Mouse (Mus musculus): ENCODE results near the gene Foxs1. TPM values are rescaled to one million over a fixed set of nuclear protein-coding genes. Genes with fewer than 3 reads are reported as not detected.

The Foxs1 gene
- 3.5 and 3.6 TPM in 2 replicates for polyA plus RNA-seq (2015; fragmentation: Nextera tagmentation; extraction: Ambion mirVana)

GRCm38 (mm10) chr2:152933048-152933447 is at the start of gene Foxs1:
TSS of gene Foxs1 (minus strand) at chr2:152933208.
- peaks cover 19% of the 10 kb centered on the region; the same call in 1 of the 2 replicates for H3K27me3 ChIP-seq
- no peak within 1 kb of the TSS for H3K9ac ChIP-seq
- peak within 1 kb of the TSS; percentile 1; the same call in 1 of the 2 replicates for H3K4me3 ChIP-seq
- H3K4me1 ChIP-seq (replicated peaks) = peaks cover 8% of the 10 kb centered on the region; the same call in 1 of the 2 replicates
- no peaks in the 10 kb centered on the region for H3K9me3 ChIP-seq
- 37% methylated on average over 9 of the region's 9 CpGs for WGBS
- no peaks in the 10 kb centered on the region for H3K36me3 ChIP-seq
- H3K27ac ChIP-seq (replicated peaks) = no peak within 1 kb of the TSS
- ATAC-seq (ENCODE audit: low read depth) = no peak
- 0 out of 2 replicates have a peak within 1 kb of the TSS, but pooled peaks have one; percentile 1 for H3K4me2 ChIP-seq

- Histone ChIP-seq H3K27me3 (no peaks in the 10 kb centered on the region), H3K27ac (replicated peaks) (no peak overlapping the region), H3K9me3 (no peaks in the 10 kb centered on the region), H3K9ac (no peak overlapping the region), H3K4me3 (no peak overlapping the region), H3K4me2 (no peak overlapping the region), H3K36me3 (no peaks in the 10 kb centered on the region), H3K4me1 (replicated peaks) (no peaks in the 10 kb centered on the region)
- no peak for ATAC-seq (ENCODE audit: low read depth)
- WGBS = 44% methylated on average over 3 of the region's 3 CpGs
Observed at GRCm38 (mm10) chr2:152976991-152977390, 44.0 kb upstream of the Foxs1 start.

GRCm38 (mm10) chr2:152965555-152965954 is 32.5 kb upstream of the Foxs1 start:
- Histone ChIP-seq H3K4me1 (replicated peaks) (no peaks in the 10 kb centered on the region; the same call in 1 of the 2 replicates), H3K9me3 (no peaks in the 10 kb centered on the region), H3K4me3 (no peak overlapping the region), H3K9ac (no peak overlapping the region), H3K27me3 (no peaks in the 10 kb centered on the region; the same call in 1 of the 2 replicates), H3K4me2 (no peak overlapping the region), H3K36me3 (no peaks in the 10 kb centered on the region), H3K27ac (replicated peaks) (no peak overlapping the region)
- no peak for ATAC-seq (ENCODE audit: low read depth)
- WGBS = 70% methylated on average over 4 of the region's 4 CpGs

- no peak within 1 kb of the TSS for H3K27ac ChIP-seq (replicated peaks)
- WGBS = 2% methylated on average over 34 of the region's 34 CpGs
- peak; percentile 95 for ATAC-seq (ENCODE audit: low read depth)
- H3K4me1 ChIP-seq (replicated peaks) = no peaks in the 10 kb centered on the region; the same call in 1 of the 2 replicates
- H3K9me3 ChIP-seq = no peaks in the 10 kb centered on the region
- peak within 1 kb of the TSS; percentile 62 for H3K4me2 ChIP-seq
- H3K36me3 ChIP-seq = no peaks in the 10 kb centered on the region
- H3K9ac ChIP-seq = peak within 1 kb of the TSS; percentile 66
- H3K27me3 ChIP-seq = peaks cover 5% of the 10 kb centered on the region; the same call in 1 of the 2 replicates
- H3K4me3 ChIP-seq = peak within 1 kb of the TSS; percentile 47
Observed at GRCm38 (mm10) chr2:152962091-152962793, 29.2 kb upstream of the Foxs1 start, which contains the start of gene Ttll9. TSS of gene Ttll9 (plus strand) at chr2:152962485.

- ATAC-seq (ENCODE audit: low read depth) = no peak
- Histone ChIP-seq H3K36me3 (no peaks in the 10 kb centered on the region), H3K4me1 (replicated peaks) (no peaks in the 10 kb centered on the region; the same call in 1 of the 2 replicates), H3K4me3 (no peak overlapping the region), H3K4me2 (no peak overlapping the region), H3K9ac (no peak overlapping the region), H3K9me3 (no peaks in the 10 kb centered on the region), H3K27ac (replicated peaks) (no peak overlapping the region), H3K27me3 (peaks cover 7% of the 10 kb centered on the region; the same call in 1 of the 2 replicates)
- 86% methylated on average over 3 of the region's 3 CpGs for WGBS
Observed at GRCm38 (mm10) chr2:152958116-152958515, 25.1 kb upstream of the Foxs1 start.

GRCm38 (mm10) chr2:152951850-152952720 is 19.1 kb upstream of the Foxs1 start:
- Histone ChIP-seq H3K4me2 (peak overlapping the region; percentile 75), H3K4me3 (peak overlapping the region; percentile 66), H3K9me3 (no peaks in the 10 kb centered on the region), H3K27me3 (peaks cover 46% of the 10 kb centered on the region), H3K36me3 (no peaks in the 10 kb centered on the region), H3K4me1 (replicated peaks) (peaks cover 20% of the 10 kb centered on the region), H3K27ac (replicated peaks) (peak overlapping the region; percentile 82), H3K9ac (peak overlapping the region; percentile 83)
- peak; percentile 64 for ATAC-seq (ENCODE audit: low read depth)
- WGBS = 10% methylated on average over 13 of the region's 13 CpGs

GRCm38 (mm10) chr2:152951065-152951849 is 18.2 kb upstream of the Foxs1 start, which contains the start of gene Dusp15:
TSS of gene Dusp15 (minus strand) at chr2:152951698.
- H3K36me3 ChIP-seq = no peaks in the 10 kb centered on the region
- H3K4me1 ChIP-seq (replicated peaks) = peaks cover 20% of the 10 kb centered on the region
- 2% methylated on average over 48 of the region's 54 CpGs for WGBS
- peak; percentile 86 for ATAC-seq (ENCODE audit: low read depth)
- H3K9ac ChIP-seq = peak within 1 kb of the TSS; percentile 83
- H3K27me3 ChIP-seq = peaks cover 54% of the 10 kb centered on the region
- peak within 1 kb of the TSS; percentile 82 for H3K27ac ChIP-seq (replicated peaks)
- peak within 1 kb of the TSS; percentile 75 for H3K4me2 ChIP-seq
- H3K4me3 ChIP-seq = peak within 1 kb of the TSS; percentile 66
- H3K9me3 ChIP-seq = no peaks in the 10 kb centered on the region

- WGBS = 38% methylated on average over 11 of the region's 11 CpGs
- H3K27me3 ChIP-seq = peaks cover 62% of the 10 kb centered on the region
- H3K9ac ChIP-seq = peak overlapping the region; percentile 83
- no peaks in the 10 kb centered on the region for H3K36me3 ChIP-seq
- H3K9me3 ChIP-seq = no peaks in the 10 kb centered on the region
- peaks cover 20% of the 10 kb centered on the region for H3K4me1 ChIP-seq (replicated peaks)
- H3K27ac ChIP-seq (replicated peaks) = no peak overlapping the region
- peak; percentile 41; the same call in 1 of the 2 replicates for ATAC-seq (ENCODE audit: low read depth)
- peak overlapping the region; percentile 75 for H3K4me2 ChIP-seq
- H3K4me3 ChIP-seq = peak overlapping the region; percentile 66
Observed at GRCm38 (mm10) chr2:152950358-152951064, 17.5 kb upstream of the Foxs1 start.

GRCm38 (mm10) chr2:152948438-152949020 is 15.5 kb upstream of the Foxs1 start:
- WGBS = 86% methylated on average over 5 of the region's 5 CpGs
- no peak for ATAC-seq (ENCODE audit: low read depth)
- H3K4me1 ChIP-seq (replicated peaks) = peaks cover 22% of the 10 kb centered on the region
- no peak overlapping the region for H3K9ac ChIP-seq
- H3K36me3 ChIP-seq = no peaks in the 10 kb centered on the region
- H3K4me3 ChIP-seq = no peak overlapping the region
- H3K27me3 ChIP-seq = peaks cover 80% of the 10 kb centered on the region
- no peak overlapping the region for H3K4me2 ChIP-seq
- no peaks in the 10 kb centered on the region for H3K9me3 ChIP-seq
- no peak overlapping the region for H3K27ac ChIP-seq (replicated peaks)

GRCm38 (mm10) chr2:152947098-152947497 is 14.1 kb upstream of the Foxs1 start:
- ATAC-seq (ENCODE audit: low read depth) = no peak
- H3K27ac ChIP-seq (replicated peaks) = no peak overlapping the region
- peaks cover 86% of the 10 kb centered on the region for H3K27me3 ChIP-seq
- H3K36me3 ChIP-seq = no peaks in the 10 kb centered on the region
- peaks cover 28% of the 10 kb centered on the region for H3K4me1 ChIP-seq (replicated peaks)
- no peak overlapping the region for H3K4me3 ChIP-seq
- no peak overlapping the region for H3K4me2 ChIP-seq
- 51% methylated on average over 7 of the region's 7 CpGs for WGBS
- H3K9ac ChIP-seq = peak overlapping the region; percentile 6; the same call in 1 of the 2 replicates
- no peaks in the 10 kb centered on the region for H3K9me3 ChIP-seq
